Mouse (Mus musculus) thymus, postnatal 0 days (tissue): ENCODE measurements around the gene Lrba. TPM values are rescaled to one million over a fixed set of nuclear protein-coding genes. Genes with fewer than 3 reads are reported as not detected.

Source experiments
- DNase-seq: peaks from one replicate; pipeline ENCODE4 v3.0.0-alpha.2; 2015; ENCODE audit warnings: low spot score
- polyA plus RNA-seq: library from polyadenylated mRNA; unstranded; fragments of >200 nt; fragmentation: Nextera tagmentation; extraction: Ambion mirVana; gene quantifications from 2 replicates; pipeline ENCODE4 v1.2.1, GENCODE M21; 2015

The Lrba gene
- polyA plus RNA-seq, 1 experiment from 2014 or later: 4.4 TPM

- DNase-seq: no peak
These were observed 276.1 kb downstream of the Lrba start for GRCm38 (mm10) chr3:86500586-86500985.

- no peak for DNase-seq
These were observed 294.1 kb downstream of the Lrba start for GRCm38 (mm10) chr3:86518506-86519109.

GRCm38 (mm10) chr3:86522880-86523505 lies 298.5 kb downstream of the Lrba start:
- DNase-seq: no peak

GRCm38 (mm10) chr3:86531531-86532269 lies 307.2 kb downstream of the Lrba start:
- no peak for DNase-seq

- DNase-seq: no peak
These were observed 312.3 kb downstream of the Lrba start for GRCm38 (mm10) chr3:86536751-86537150.

- no peak for DNase-seq
These were observed 314.4 kb downstream of the Lrba start for GRCm38 (mm10) chr3:86538645-86539554.

GRCm38 (mm10) chr3:86539555-86540168 lies 315.2 kb downstream of the Lrba start:
- no peak for DNase-seq

GRCm38 (mm10) chr3:86541074-86541614 lies 316.7 kb downstream of the Lrba start:
- no peak for DNase-seq

- DNase-seq: no peak
These were observed 317.4 kb downstream of the Lrba start for GRCm38 (mm10) chr3:86541863-86542397.

GRCm38 (mm10) chr3:86544785-86545184 lies 320.3 kb downstream of the Lrba start:
- DNase-seq: no peak

- no peak for DNase-seq
These were observed 321.5 kb downstream of the Lrba start for GRCm38 (mm10) chr3:86545945-86546344.

GRCm38 (mm10) chr3:86546471-86547250 lies 322.2 kb downstream of the Lrba start:
- DNase-seq: peak; percentile 34

- peak; percentile 39 for DNase-seq
These were observed 322.8 kb downstream of the Lrba start for GRCm38 (mm10) chr3:86547251-86547791.

- DNase-seq: peak; percentile 21
These were observed 323.9 kb downstream of the Lrba start, which contains the start of gene Mab21l2 for GRCm38 (mm10) chr3:86548091-86549015. Mab21l2 (minus strand) TSS chr3:86548629.

GRCm38 (mm10) chr3:86550301-86551010 lies 326.0 kb downstream of the Lrba start:
- DNase-seq: no peak

- no peak for DNase-seq
These were observed 326.7 kb downstream of the Lrba start for GRCm38 (mm10) chr3:86551011-86551728.

- no peak for DNase-seq
These were observed 327.7 kb downstream of the Lrba start for GRCm38 (mm10) chr3:86552170-86552569.
